Mouse (Mus musculus) midbrain, postnatal 0 days (tissue): ENCODE results near the gene Ptpre. TPM values are rescaled to one million over a fixed set of nuclear protein-coding genes. Genes with fewer than 3 reads are reported as not detected.
"Not testable (repeated sequence)": the region's sequence is repeated elsewhere in the genome, so short reads cannot be mapped to it uniquely, and the experiment has no call there.

Experiments used
- ATAC-seq: fragments of 200-750 bp; cut with Nextera tagmentation; 2 replicates; pipeline ENCODE4 v1.8.0; 2017; ENCODE audit warnings: moderate number of reproducible peaks, mild to moderate bottlenecking, moderate TSS enrichment, moderate library complexity; ENCODE audit not compliant: low FRiP score
- DNase-seq: peaks from one replicate; pipeline ENCODE4 v3.0.0-alpha.2; 2015; ENCODE audit warnings: low spot score
- H3K27ac ChIP-seq: fragments of 300-500 bp; sonication (generic); 2 replicates; pipeline ENCODE4 v1.5.1; 2014; ENCODE audit warnings: low read depth, mild to moderate bottlenecking, low read length, mixed read lengths
- H3K27me3 ChIP-seq: fragments of 300-500 bp; sonication (generic); 2 replicates; pipeline ENCODE4 v1.6.1; 2014; ENCODE audit warnings: low read length, control low read depth, mixed read lengths; ENCODE audit not compliant: insufficient read depth
- H3K36me3 ChIP-seq: fragments of 300-500 bp; sonication (generic); 2 replicates; pipeline ENCODE4 v1.6.1; 2014; ENCODE audit warnings: low read length, control low read depth, mixed read lengths; ENCODE audit not compliant: insufficient read depth
- H3K4me1 ChIP-seq: fragments of 300-500 bp; sonication (generic); 2 replicates; pipeline ENCODE4 v1.6.1; 2014; ENCODE audit warnings: mild to moderate bottlenecking, control low read depth, antibody characterized with exemption, low read length, mixed read lengths; ENCODE audit not compliant: insufficient read depth
- H3K4me2 ChIP-seq: fragments of 300-500 bp; sonication (generic); 2 replicates; pipeline ENCODE4 v1.6.1; 2014; ENCODE audit warnings: low read depth, mild to moderate bottlenecking, low read length, mixed read lengths; ENCODE audit not compliant: poor library complexity, severe bottlenecking
- H3K4me3 ChIP-seq: fragments of 300-500 bp; sonication (generic); 2 replicates; pipeline ENCODE4 v1.5.1; 2014; ENCODE audit warnings: low read depth, mild to moderate bottlenecking, low read length, moderate library complexity
- H3K9ac ChIP-seq: fragments of 300-500 bp; sonication (generic); replicated peaks from 2 replicates; pipeline ENCODE4 v1.6.1; 2014; ENCODE audit warnings: mild to moderate bottlenecking, low read length, moderate library complexity, mixed read lengths; ENCODE audit not compliant: poor library complexity, severe bottlenecking
- H3K9me3 ChIP-seq: fragments of 300-500 bp; sonication (generic); 2 replicates; pipeline ENCODE4 v1.6.1; 2016; ENCODE audit warnings: low read length, control low read depth
- CTCF ChIP-seq: IDR thresholded peaks from 2 replicates; pipeline ENCODE4 v1.5.1; 2016; ENCODE audit warnings: antibody characterized with exemption, mild to moderate bottlenecking
- WGBS: fragments of 180-500 bp; shearing (Covaris S2); extraction: QIAGEN DNeasy Blood & Tissue Kit; methylation state at CpG from one replicate; pipeline ENCODE4 v1.1.7; 2014; 5-methylcytosine and 5-hydroxymethylcytosine counted together
- polyA plus RNA-seq: library from polyadenylated mRNA; unstranded; fragments of >200 nt; fragmentation: Nextera tagmentation; extraction: Ambion mirVana; gene quantifications from 2 replicates; pipeline ENCODE4 v1.2.1, GENCODE M21; 2015
- total RNA-seq: library from RNA; depleted of rRNA; stranded (reverse); fragments of >200 nt; gene quantifications from 2 replicates; pipeline ENCODE4 v1.2.3, GENCODE M21; 2014

Ptpre gene
- total and polyA plus RNA-seq, 2 experiments from 2014 or later = 9.2 to 14.6 TPM

DNA sequence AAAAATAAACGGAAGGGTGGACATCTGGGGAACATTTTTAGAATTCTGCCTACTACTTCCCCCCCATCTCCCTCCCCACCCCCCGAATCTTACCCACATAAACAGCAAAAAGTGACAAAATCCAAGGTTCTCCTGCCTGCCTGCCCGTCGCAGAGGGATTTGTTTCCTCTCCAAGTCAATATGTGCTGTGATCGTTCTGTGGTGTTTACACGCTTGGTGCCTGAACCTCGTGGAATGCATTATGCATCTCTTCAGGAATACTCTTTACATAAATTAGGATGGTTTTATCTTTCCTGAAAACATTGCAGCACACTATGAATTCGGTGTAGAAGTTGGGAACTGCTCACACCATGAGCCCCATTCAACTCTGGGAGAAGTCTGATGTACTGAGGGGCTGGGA is 26.7 kb downstream of the Ptpre start:
- ATAC-seq = no peak
- Histone ChIP-seq H3K4me3 (no peak overlapping the region), H3K4me2 (no peak overlapping the region), H3K9ac (no peak overlapping the region), H3K4me1 (no peaks in the 10 kb centered on the region), H3K27me3 (no peaks in the 10 kb centered on the region), H3K9me3 (no peaks in the 10 kb centered on the region), H3K27ac (no peak overlapping the region), H3K36me3 (no peaks in the 10 kb centered on the region)
- TF ChIP-seq CTCF = no peak
- 51% methylated on average over 8 of the region's 8 CpGs for whole genome bisulfite sequencing
- DNase-seq = no peak

DNA sequence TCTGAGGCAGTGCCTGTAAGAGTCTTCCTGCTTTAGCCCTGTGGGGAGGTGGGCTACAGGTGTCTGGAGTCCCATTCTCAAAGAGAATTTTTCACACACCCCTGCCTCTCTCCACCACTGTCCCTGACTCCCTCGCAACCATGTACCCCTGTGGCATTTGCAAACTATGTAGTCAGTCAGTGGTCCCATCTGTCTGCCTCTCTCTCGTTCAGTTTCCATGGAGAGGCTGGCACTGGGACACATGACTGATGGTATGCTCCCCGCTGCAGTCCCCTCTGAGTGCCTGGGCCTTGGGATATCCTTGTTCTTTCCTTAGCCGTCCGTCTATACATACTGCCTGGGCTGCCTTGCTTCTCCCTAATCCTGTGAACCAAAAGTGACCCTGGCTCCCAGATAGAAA is 28.7 kb downstream of the Ptpre start:
- no peaks in the 10 kb centered on the region for H3K27me3 ChIP-seq
- H3K4me3 ChIP-seq = no peak overlapping the region
- 71% methylated on average over 5 of the region's 5 CpGs for WGBS
- DNase-seq = no peak
- TF ChIP-seq CTCF = no peak
- H3K4me2 ChIP-seq = no peak overlapping the region
- no peak overlapping the region for H3K27ac ChIP-seq
- no peaks in the 10 kb centered on the region for H3K9me3 ChIP-seq
- H3K36me3 ChIP-seq = no peaks in the 10 kb centered on the region
- H3K4me1 ChIP-seq = peaks cover 1% of the 10 kb centered on the region; the same call in 1 of the 2 replicates
- ATAC-seq = no peak
- no peak overlapping the region for H3K9ac ChIP-seq

DNA sequence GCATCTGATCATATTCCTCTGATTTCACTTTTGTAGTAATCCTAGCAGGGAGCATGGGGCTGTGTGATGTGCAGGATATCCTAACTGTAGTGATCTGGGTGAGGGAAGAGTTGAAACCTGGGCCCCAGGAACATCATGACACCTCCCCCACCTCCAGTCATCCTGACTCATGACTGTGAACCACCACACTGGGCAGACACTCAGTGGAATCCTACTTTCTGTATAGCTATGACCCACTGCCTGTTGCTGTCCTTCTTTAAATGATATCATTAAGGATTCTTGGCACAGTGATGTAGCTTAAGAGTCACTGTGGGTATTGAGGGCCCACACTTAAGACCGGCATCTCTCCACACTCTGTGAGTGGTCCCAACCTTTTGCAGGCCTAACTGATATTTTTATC is 30.3 kb downstream of the Ptpre start:
- Histone ChIP-seq H3K9ac (no peak overlapping the region), H3K27ac (no peak overlapping the region), H3K4me2 (no peak overlapping the region), H3K36me3 (no peaks in the 10 kb centered on the region), H3K4me3 (no peak overlapping the region), H3K9me3 (no peaks in the 10 kb centered on the region), H3K4me1 (peaks cover 7% of the 10 kb centered on the region; the same call in 1 of the 2 replicates), H3K27me3 (no peaks in the 10 kb centered on the region)
- 74% methylated on average over 1 of the region's 1 CpGs for WGBS
- ATAC-seq = no peak
- no peak for DNase-seq
- no peak for TF ChIP-seq CTCF

DNA sequence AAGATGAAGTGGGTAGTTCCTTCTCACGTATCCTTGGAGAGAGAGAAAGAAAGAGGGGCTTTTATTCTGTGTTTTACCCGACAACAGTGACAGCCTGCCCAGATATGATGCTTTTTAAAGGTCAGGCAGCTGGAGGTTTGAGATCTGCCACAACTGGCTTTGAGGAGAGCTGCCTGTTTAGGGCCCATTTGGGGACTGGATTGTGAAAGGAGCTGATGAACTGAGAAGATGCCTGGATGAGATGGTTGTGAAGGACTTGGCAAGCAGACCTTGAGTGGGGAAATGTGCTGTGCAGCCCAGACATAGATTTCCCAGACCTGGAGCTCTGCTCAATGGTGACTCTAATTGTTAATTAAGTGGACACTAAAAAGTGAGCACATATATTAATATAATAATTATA is 31.3 kb downstream of the Ptpre start:
- Histone ChIP-seq H3K9ac (no peak overlapping the region), H3K9me3 (no peaks in the 10 kb centered on the region), H3K27me3 (no peaks in the 10 kb centered on the region), H3K27ac (no peak overlapping the region), H3K4me1 (peaks cover 12% of the 10 kb centered on the region; the same call in 1 of the 2 replicates), H3K4me2 (no peak overlapping the region), H3K4me3 (no peak overlapping the region), H3K36me3 (no peaks in the 10 kb centered on the region)
- no peak for TF ChIP-seq CTCF
- 61% methylated on average over 2 of the region's 2 CpGs for WGBS
- DNase-seq (no peak), ATAC-seq (no peak)

DNA sequence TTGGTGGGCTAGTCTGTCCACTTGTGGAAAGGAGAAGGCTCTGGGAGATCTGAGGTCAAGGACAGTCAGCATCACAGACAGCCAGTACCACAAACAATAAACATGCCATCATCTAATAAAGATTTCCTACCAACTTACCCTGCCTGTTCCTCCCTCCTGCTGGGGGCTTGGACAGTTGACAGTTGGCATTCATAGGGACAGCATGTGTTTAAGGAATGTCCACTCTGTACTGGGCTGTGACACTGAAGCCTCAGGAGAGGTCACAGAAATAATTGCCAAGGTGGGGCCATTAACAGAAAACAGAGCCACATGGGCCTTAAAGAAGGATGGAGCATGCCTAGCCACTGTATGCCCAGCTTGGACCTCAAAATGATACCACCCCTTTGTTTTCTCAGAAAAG is 34.1 kb downstream of the Ptpre start:
- no peaks in the 10 kb centered on the region for H3K27me3 ChIP-seq
- DNase-seq (no peak), ATAC-seq (no peak)
- H3K9ac ChIP-seq = no peak overlapping the region
- TF ChIP-seq CTCF = no peak
- peaks cover 12% of the 10 kb centered on the region; the same call in 1 of the 2 replicates for H3K4me1 ChIP-seq
- no peak overlapping the region for H3K27ac ChIP-seq
- H3K36me3 ChIP-seq = no peaks in the 10 kb centered on the region
- H3K4me3 ChIP-seq = no peak overlapping the region
- H3K9me3 ChIP-seq = no peaks in the 10 kb centered on the region
- no peak overlapping the region for H3K4me2 ChIP-seq

DNA sequence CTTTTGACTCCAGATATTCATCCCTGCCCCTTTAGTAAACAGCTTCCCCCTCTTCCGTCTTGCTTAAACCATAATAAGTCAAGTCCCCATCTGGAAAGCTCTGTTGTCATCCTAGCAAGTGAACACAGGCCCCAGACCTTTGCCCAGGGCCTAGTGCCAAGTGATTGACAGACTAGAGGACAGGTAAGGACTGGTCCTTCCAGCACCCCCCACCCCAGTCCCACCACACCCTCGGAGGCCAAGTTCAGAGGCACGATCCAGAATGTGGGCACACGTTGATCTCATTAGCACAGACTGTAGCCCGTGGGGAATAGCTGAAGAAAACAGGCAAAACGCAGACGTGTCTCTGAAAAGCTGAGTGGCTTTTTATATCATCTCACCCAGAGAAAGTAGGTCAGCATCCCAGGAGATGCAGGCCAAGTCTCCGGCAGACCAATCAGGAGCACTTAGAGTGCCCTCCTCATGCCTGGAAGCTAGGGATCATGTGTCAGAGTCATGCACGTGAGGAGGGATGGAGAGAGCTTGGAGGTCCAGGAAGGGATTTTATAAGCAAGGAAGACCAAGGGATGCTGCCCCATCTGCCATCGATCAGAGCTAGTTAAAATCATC is 34.8 kb downstream of the Ptpre start:
- H3K27ac ChIP-seq = 0 out of 2 replicates have a peak overlapping the region, but pooled peaks have one; percentile 38
- H3K4me1 ChIP-seq = peaks cover 12% of the 10 kb centered on the region; the same call in 1 of the 2 replicates
- peak; percentile 61 for DNase-seq
- 0 out of 2 replicates have a peak overlapping the region, but pooled peaks have one; percentile 13 for H3K9ac ChIP-seq
- H3K27me3 ChIP-seq = no peaks in the 10 kb centered on the region
- no peak overlapping the region for H3K4me2 ChIP-seq
- 34% methylated on average over 10 of the region's 10 CpGs for WGBS
- TF ChIP-seq CTCF = no peak
- no peak overlapping the region for H3K4me3 ChIP-seq
- no peak for ATAC-seq
- H3K36me3 ChIP-seq = no peaks in the 10 kb centered on the region
- no peaks in the 10 kb centered on the region for H3K9me3 ChIP-seq

DNA sequence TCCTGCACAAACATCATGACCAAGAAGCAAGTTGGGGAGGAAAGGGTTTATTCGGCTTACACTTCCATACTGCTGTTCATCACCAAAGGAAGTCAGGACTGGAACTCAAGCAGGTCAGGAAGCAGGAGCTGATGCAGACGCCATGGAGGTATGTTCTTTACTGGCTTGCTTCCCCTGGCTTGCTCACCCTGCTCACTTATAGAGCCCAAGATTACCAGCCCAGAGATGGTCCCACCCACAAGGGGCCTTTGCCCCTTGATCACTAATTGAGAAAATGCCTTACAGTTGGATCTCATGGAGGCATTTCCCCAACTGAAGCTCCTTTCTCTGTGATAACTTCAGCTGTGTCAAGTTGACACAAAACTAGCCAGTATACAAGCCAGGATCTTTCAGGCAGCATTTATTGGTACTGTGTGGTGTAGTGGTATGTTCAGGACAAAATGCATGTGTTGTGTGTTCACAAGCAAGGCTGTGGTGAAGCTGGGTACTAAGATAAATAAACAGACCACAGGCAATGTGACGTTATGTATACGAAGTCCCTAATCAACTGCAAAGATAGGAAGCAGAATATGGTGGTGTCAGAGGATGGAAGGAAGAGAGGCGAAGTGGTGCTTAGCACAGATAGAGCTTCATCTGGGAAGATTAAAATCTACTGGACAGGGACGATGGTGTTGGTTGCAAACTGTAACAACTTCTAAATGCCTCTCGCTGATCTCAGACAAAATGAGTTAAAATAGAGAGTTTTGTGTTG is 38.2 kb downstream of the Ptpre start:
- H3K4me1 ChIP-seq = peaks cover 12% of the 10 kb centered on the region; the same call in 1 of the 2 replicates
- H3K4me2 ChIP-seq, H3K27ac ChIP-seq, DNase-seq, H3K4me3 ChIP-seq, H3K36me3 ChIP-seq, H3K27me3 ChIP-seq, H3K9ac ChIP-seq, ATAC-seq, H3K9me3 ChIP-seq: not testable (repeated sequence)
- 87% methylated on average over 7 of the region's 7 CpGs for WGBS
